Mouse (Mus musculus): Measurements from ENCODE around the gene Mafk.

Gene Mafk

GRCm38 (mm10) chr5:139796900-139797299 lies 5.6 kb downstream of the Mafk start:
- DNase-seq (ENCODE audit: low spot score) = no peak

- DNase-seq (ENCODE audit: low spot score) = peak; percentile 61
These were observed 6.3 kb downstream of the Mafk start for GRCm38 (mm10) chr5:139797473-139798167.

- DNase-seq (ENCODE audit: low spot score) = no peak
These were observed 7.0 kb downstream of the Mafk start for GRCm38 (mm10) chr5:139798168-139798900.

- no peak for DNase-seq (ENCODE audit: low spot score)
These were observed 7.7 kb downstream of the Mafk start for GRCm38 (mm10) chr5:139799041-139799440.

- no peak for DNase-seq (ENCODE audit: low spot score)
These were observed 8.7 kb downstream of the Mafk start for GRCm38 (mm10) chr5:139799801-139800590.

- DNase-seq (ENCODE audit: low spot score) = no peak
These were observed 9.9 kb downstream of the Mafk start for GRCm38 (mm10) chr5:139801231-139801630.

GRCm38 (mm10) chr5:139801880-139802279 lies 10.6 kb downstream of the Mafk start:
- no peak for DNase-seq (ENCODE audit: low spot score)

GRCm38 (mm10) chr5:139803165-139803564 lies 11.9 kb downstream of the Mafk start:
- DNase-seq (ENCODE audit: low spot score) = no peak

- no peak for DNase-seq (ENCODE audit: low spot score)
These were observed 12.3 kb downstream of the Mafk start for GRCm38 (mm10) chr5:139803601-139804102.

- no peak for DNase-seq (ENCODE audit: low spot score)
These were observed 12.8 kb downstream of the Mafk start for GRCm38 (mm10) chr5:139804107-139804551.

- DNase-seq (ENCODE audit: low spot score) = no peak
These were observed 13.3 kb downstream of the Mafk start for GRCm38 (mm10) chr5:139804573-139805111.

GRCm38 (mm10) chr5:139805924-139806323 lies 14.6 kb downstream of the Mafk start:
- DNase-seq (ENCODE audit: low spot score) = no peak

- no peak for DNase-seq (ENCODE audit: low spot score)
These were observed 18.1 kb downstream of the Mafk start for GRCm38 (mm10) chr5:139809397-139809796.

- DNase-seq (ENCODE audit: low spot score) = no peak
These were observed 20.5 kb downstream of the Mafk start for GRCm38 (mm10) chr5:139811677-139812397.

GRCm38 (mm10) chr5:139812398-139813125 lies 21.2 kb downstream of the Mafk start:
- DNase-seq (ENCODE audit: low spot score) = no peak

- DNase-seq (ENCODE audit: low spot score) = no peak
These were observed 21.8 kb downstream of the Mafk start for GRCm38 (mm10) chr5:139813126-139813490.

- no peak for DNase-seq (ENCODE audit: low spot score)
These were observed 22.7 kb downstream of the Mafk start for GRCm38 (mm10) chr5:139813963-139814381.

- DNase-seq (ENCODE audit: low spot score) = no peak
These were observed 24.7 kb downstream of the Mafk start for GRCm38 (mm10) chr5:139815964-139816363.

GRCm38 (mm10) chr5:139816445-139816844 lies 25.1 kb downstream of the Mafk start:
- DNase-seq (ENCODE audit: low spot score) = no peak

GRCm38 (mm10) chr5:139817292-139817691 lies 26.0 kb downstream of the Mafk start:
- no peak for DNase-seq (ENCODE audit: low spot score)

GRCm38 (mm10) chr5:139818056-139818455 lies 26.7 kb downstream of the Mafk start:
- DNase-seq (ENCODE audit: low spot score) = no peak
